In the genomic region with DNA sequence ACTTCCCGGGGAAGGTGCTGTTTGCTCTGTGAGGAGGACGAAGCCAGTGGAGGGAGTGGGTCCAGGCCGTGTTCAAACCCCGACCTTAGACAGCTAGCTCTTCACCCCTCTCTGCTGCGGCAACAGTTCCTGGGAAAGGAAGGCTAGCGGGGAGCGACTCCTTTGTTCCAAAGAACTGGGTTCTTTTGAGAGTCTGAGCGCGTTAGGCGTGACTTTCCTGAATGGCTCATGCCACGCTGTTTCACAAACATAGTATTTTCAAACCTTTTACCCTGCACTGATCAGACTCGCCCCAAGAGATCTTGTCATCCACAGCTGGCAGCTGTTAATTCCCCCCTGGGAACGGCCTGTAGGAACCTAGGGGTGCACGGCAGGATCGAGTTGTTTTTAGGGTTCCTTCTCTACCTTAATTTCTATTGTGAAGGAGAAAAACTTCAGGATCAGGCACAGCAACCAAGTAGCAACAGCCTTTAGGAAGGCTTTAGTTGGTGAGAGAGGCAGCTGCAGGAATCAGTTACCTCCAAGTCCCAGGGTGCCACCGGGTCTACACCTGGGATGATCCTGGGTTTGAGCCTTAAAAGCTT, we compare ENCODE assay signal across 8 mouse cellular contexts. TPM values are rescaled to one million over a fixed set of nuclear protein-coding genes. Genes with fewer than 3 reads are reported as not detected.
DNase-seq lines count a peak whose midpoint lies in the region; ATAC-seq and TF ChIP-seq lines count a peak whose summit lies in the region.

No protein-coding gene starts in this region.

- H3K36me3 ChIP-seq in hindbrain, postnatal 0 days (ENCODE audit: insufficient read depth, low read length) = no peaks in the 10 kb centered on the region
- no peaks in the 10 kb centered on the region for H3K36me3 ChIP-seq in midbrain, embryonic 13.5 days

- no peak for TF ChIP-seq CTCF in hindbrain, postnatal 0 days (IDR thresholded peaks at IDR 0.05; ENCODE audit: low read depth)

- H3K4me1 ChIP-seq in hindbrain, postnatal 0 days (ENCODE audit: insufficient read depth, low read length) = peaks cover 14% of the 10 kb centered on the region; the same call in 1 of the 2 replicates
- peaks cover 18% of the 10 kb centered on the region for H3K4me1 ChIP-seq in midbrain, embryonic 13.5 days (replicated peaks)

- H3K27ac ChIP-seq in hindbrain, postnatal 0 days = peak overlapping the region; percentile 98
- H3K27ac ChIP-seq in midbrain, embryonic 13.5 days = peak overlapping the region; percentile 96

- H3K9me3 ChIP-seq in hindbrain, postnatal 0 days (ENCODE audit: low read length) = no peaks in the 10 kb centered on the region
- no peaks in the 10 kb centered on the region for H3K9me3 ChIP-seq in midbrain, embryonic 13.5 days

- peak; percentile 36 for DNase-seq in adrenal gland, postnatal 14 days
- DNase-seq in adrenal gland, postnatal 4 days (ENCODE audit: low spot score in 2 of 2) = no peak
- peak; percentile 38 for DNase-seq in thymus, postnatal 4 days
- DNase-seq in thymus, postnatal 0 days (ENCODE audit: low spot score) = no peak
- DNase-seq in hindbrain, postnatal 0 days (ENCODE audit: low spot score) = peak; percentile 50
- DNase-seq in layer of hippocampus, adult 18-20 months (ENCODE audit: low spot score in 2 of 2) = no peak
- DNase-seq in thymus, postnatal 10 days (ENCODE audit: low spot score in 2 of 2) = no peak

- 2% methylated on average over 16 of the region's 16 CpGs for WGBS in hindbrain, postnatal 0 days
- WGBS in midbrain, embryonic 13.5 days = 2% methylated on average over 16 of the region's 16 CpGs

- H3K4me3 ChIP-seq in hindbrain, postnatal 0 days (ENCODE audit: low read length) = peak overlapping the region; percentile 82
- peak overlapping the region; percentile 65 for H3K4me3 ChIP-seq in midbrain, embryonic 13.5 days (replicated peaks)

- H3K9ac ChIP-seq in hindbrain, postnatal 0 days (replicated peaks; ENCODE audit: low read length) = peak overlapping the region; percentile 94
- peak overlapping the region; percentile 92 for H3K9ac ChIP-seq in midbrain, embryonic 13.5 days (replicated peaks)

- no peak; the same call in 1 of the 2 replicates for ATAC-seq in hindbrain, postnatal 0 days
- peak; percentile 34 for ATAC-seq in midbrain, embryonic 13.5 days

- H3K27me3 ChIP-seq in hindbrain, postnatal 0 days (ENCODE audit: insufficient read depth, low read length) = no peaks in the 10 kb centered on the region
- H3K27me3 ChIP-seq in midbrain, embryonic 13.5 days = peaks cover 14% of the 10 kb centered on the region

- peak overlapping the region; percentile 81 for H3K4me2 ChIP-seq in hindbrain, postnatal 0 days (ENCODE audit: low read depth, low read length)
- peak overlapping the region; percentile 80 for H3K4me2 ChIP-seq in midbrain, embryonic 13.5 days (replicated peaks)

RNA-seq across cellular contexts. Expression of gene Eef2k, which starts 1.3 kb away (rescaled TPM):
- 22.4 and 25.4 TPM in 2 replicates for total RNA-seq in adrenal gland, postnatal 14 days (2021)
- 10 to 100 TPM; 53.3 to 54.2 TPM for total RNA-seq in adrenal gland, postnatal 4 days (2021)
- 28.2 and 30.5 TPM in 2 replicates for polyA plus RNA-seq in thymus, postnatal 0 days (2015; fragmentation: Nextera tagmentation; extraction: Ambion mirVana)
- 30.7 and 44.6 TPM in 2 replicates for total RNA-seq in hindbrain, postnatal 0 days (2014; rRNA removed)
- polyA plus RNA-seq in hindbrain, postnatal 0 days (2015; fragmentation: Nextera tagmentation; extraction: Ambion mirVana) = 31.5 and 32.1 TPM in 2 replicates
- polyA plus RNA-seq in midbrain, embryonic 13.5 days (2015; fragmentation: Nextera tagmentation; extraction: Ambion mirVana) = 23.9 and 26.4 TPM in 2 replicates
- 10 to 100 TPM; 25.2 to 29.2 TPM for total RNA-seq in layer of hippocampus, adult 18-20 months (2021)

RNA-seq across cellular contexts. Expression of gene Gm5737, which starts 31.8 kb away (rescaled TPM):
- 0.60 and 0.70 TPM in 2 replicates for total RNA-seq in adrenal gland, postnatal 14 days (2021)
- total RNA-seq in adrenal gland, postnatal 4 days (2021) = not detected
- polyA plus RNA-seq in thymus, postnatal 0 days (2015; fragmentation: Nextera tagmentation; extraction: Ambion mirVana) = not detected in 2 replicates
- total RNA-seq in hindbrain, postnatal 0 days (2014; rRNA removed) = 0.58 TPM in 1 of 2 replicates, not detected in the other
- polyA plus RNA-seq in hindbrain, postnatal 0 days (2015; fragmentation: Nextera tagmentation; extraction: Ambion mirVana) = 0.11 and 0.14 TPM in 2 replicates
- not detected in 2 replicates for polyA plus RNA-seq in midbrain, embryonic 13.5 days (2015; fragmentation: Nextera tagmentation; extraction: Ambion mirVana)
- total RNA-seq in layer of hippocampus, adult 18-20 months (2021) = under 1 TPM in 1 of 2 experiments, not detected in 1; 0.32 TPM

Comparison
In these comparisons a context has a peak if more than half of its experiments do, and no peak if none do; other contexts are left out.
1. DNase-seq: peak in adrenal gland, postnatal 14 days (single experiment), thymus, postnatal 4 days (single experiment) and hindbrain, postnatal 0 days (single experiment); none in adrenal gland, postnatal 4 days (0 of 2), thymus, postnatal 0 days (single experiment), layer of hippocampus, adult 18-20 months (0 of 2) and thymus, postnatal 10 days (0 of 2).